Mouse (Mus musculus) kidney, adult 2 months (tissue): Measurements from ENCODE around the gene Ifitm10.

Source experiments
- CTCF ChIP-seq: fragments of 200-500 bp; conservative IDR thresholded peaks from 2 replicates; pipeline ENCODE4 v1.5.1; 2011; ENCODE audit warnings: low read depth, mild to moderate bottlenecking, control low read depth, low read length, moderate library complexity, mixed read lengths; ENCODE audit not compliant: insufficient read depth, insufficient read length
- POLR2A ChIP-seq: fragments of 200-500 bp; IDR thresholded peaks from one replicate; pipeline ENCODE4 v1.6.1; 2011; ENCODE audit warnings: low read depth, low read length, control low read depth

DNA sequence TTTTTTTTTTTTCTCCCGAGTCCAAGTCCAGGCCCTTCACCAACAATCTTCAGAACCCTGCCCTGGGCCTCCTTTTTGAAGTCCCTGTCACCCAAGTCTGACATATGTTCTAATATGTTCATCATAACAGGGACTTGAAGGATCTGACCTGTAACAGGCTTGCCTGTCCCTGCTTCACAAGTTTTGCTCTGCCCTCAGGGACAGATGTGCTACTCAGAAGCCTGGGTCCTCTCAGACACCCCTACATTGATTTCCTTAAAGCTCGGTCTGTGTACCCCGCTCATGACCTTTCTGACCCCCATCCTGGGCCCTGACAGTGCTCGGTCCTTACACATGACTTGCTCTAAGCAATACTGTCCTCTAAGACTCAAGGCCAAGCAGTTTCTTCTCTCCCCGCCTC is 514 bp downstream of the Ifitm10 start:
- TF ChIP-seq POLR2A: no peak
- no peak for TF ChIP-seq CTCF
